ENCODE assay signal across 29 mouse cellular contexts in the genomic region with DNA sequence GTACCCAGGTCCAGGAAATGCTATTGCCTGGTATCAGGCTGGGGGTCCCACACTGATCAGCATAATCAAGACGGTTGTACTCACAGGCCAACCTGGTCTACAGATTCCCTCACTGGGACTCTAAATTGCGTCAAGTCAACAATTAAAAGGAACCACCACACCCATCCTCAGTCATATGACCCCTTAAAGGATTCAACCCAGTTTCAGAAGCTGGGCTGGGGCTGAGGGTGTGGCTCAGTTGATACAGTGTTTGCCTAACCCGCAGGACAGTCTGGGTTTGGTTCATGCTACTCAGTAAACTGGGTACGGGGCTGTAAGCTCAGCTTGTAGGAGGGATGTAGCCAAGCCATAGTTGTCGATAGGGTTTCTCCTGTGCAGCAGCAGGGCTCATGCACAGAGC. TPM values are rescaled to one million over a fixed set of nuclear protein-coding genes. Genes with fewer than 3 reads are reported as not detected.
DNase-seq lines count a peak whose midpoint lies in the region; ATAC-seq and TF ChIP-seq lines count a peak whose summit lies in the region.
"Had no signal": no experiment of that assay in that cellular context is flagged by ENCODE, and none has a peak within 500 bp of the region (broad histone marks: within the 10 kb centered on the region; RNA-seq: fewer than 3 reads in every experiment).

No protein-coding gene starts in this region.

- H3K4me3 ChIP-seq in intestine, postnatal 0 days (ENCODE audit: low read depth, low read length), result no peak overlapping the region
- H3K4me3 ChIP-seq in forebrain, embryonic 12.5 days (replicated peaks), result no peak overlapping the region
- H3K4me3 ChIP-seq in forebrain, embryonic 10.5 days, result no peak overlapping the region
- H3K4me3 ChIP-seq: embryonic facial prominence, embryonic 13.5 days; forebrain, embryonic 15.5 days; heart, embryonic 15.5 days; hindbrain, embryonic 13.5 days; limb, embryonic 10.5 days; liver, embryonic 15.5 days; lung, embryonic 15.5 days; stomach, embryonic 15.5 days had no signal

- TF ChIP-seq CTCF in intestine, postnatal 0 days (IDR thresholded peaks at IDR 0.05; ENCODE audit: low read depth), result no peak

- no peak overlapping the region for H3K9ac ChIP-seq in intestine, postnatal 0 days (ENCODE audit: low read depth, low read length)
- H3K9ac ChIP-seq in forebrain, embryonic 12.5 days, result no peak overlapping the region
- H3K9ac ChIP-seq: embryonic facial prominence, embryonic 13.5 days; forebrain, embryonic 15.5 days; heart, embryonic 15.5 days; hindbrain, embryonic 13.5 days; liver, embryonic 15.5 days; lung, embryonic 15.5 days; stomach, embryonic 15.5 days had no signal

- 0 out of 2 replicates have a peak, but pooled peaks have one; percentile 11 for ATAC-seq in intestine, postnatal 0 days
- no peak for ATAC-seq in forebrain, embryonic 12.5 days (ENCODE audit: low FRiP score)
- ATAC-seq: forebrain, embryonic 15.5 days had no signal

- no peaks in the 10 kb centered on the region for H3K9me3 ChIP-seq in intestine, postnatal 0 days (ENCODE audit: control insufficient read depth)
- H3K9me3 ChIP-seq in forebrain, embryonic 12.5 days, result no peaks in the 10 kb centered on the region
- no peaks in the 10 kb centered on the region for H3K9me3 ChIP-seq in forebrain, embryonic 10.5 days
- H3K9me3 ChIP-seq: embryonic facial prominence, embryonic 13.5 days; forebrain, embryonic 15.5 days; heart, embryonic 15.5 days; hindbrain, embryonic 13.5 days; limb, embryonic 10.5 days; liver, embryonic 15.5 days; lung, embryonic 15.5 days; stomach, embryonic 15.5 days had no signal

- WGBS in intestine, postnatal 0 days, result 39% methylated on average over 5 of the region's 5 CpGs
- 88% methylated on average over 5 of the region's 5 CpGs for WGBS in forebrain, embryonic 12.5 days
- WGBS in forebrain, embryonic 10.5 days, result 86% methylated on average over 5 of the region's 5 CpGs

- 0 out of 2 replicates have a peak, but pooled peaks cover 6% of the 10 kb centered on the region for H3K4me1 ChIP-seq in intestine, postnatal 0 days (replicated peaks; ENCODE audit: control insufficient read depth, insufficient read depth, low read length)
- H3K4me1 ChIP-seq in forebrain, embryonic 12.5 days, result no peaks in the 10 kb centered on the region
- peaks cover 12% of the 10 kb centered on the region; the same call in 1 of the 2 replicates for H3K4me1 ChIP-seq in forebrain, embryonic 10.5 days
- H3K4me1 ChIP-seq: embryonic facial prominence, embryonic 13.5 days; forebrain, embryonic 15.5 days; hindbrain, embryonic 13.5 days had no signal

- H3K27me3 ChIP-seq in intestine, postnatal 0 days (replicated peaks; ENCODE audit: control insufficient read depth, insufficient read depth, low read length), result no peaks in the 10 kb centered on the region
- no peaks in the 10 kb centered on the region for H3K27me3 ChIP-seq in splenic B cell, adult 2 months (ENCODE audit: control insufficient read depth, insufficient read depth, low read length, poor library complexity, severe bottlenecking)
- no peaks in the 10 kb centered on the region for H3K27me3 ChIP-seq in forebrain, embryonic 12.5 days
- no peaks in the 10 kb centered on the region for H3K27me3 ChIP-seq in forebrain, embryonic 10.5 days (ENCODE audit: poor library complexity, severe bottlenecking)
- H3K27me3 ChIP-seq: embryonic facial prominence, embryonic 13.5 days; forebrain, embryonic 15.5 days; heart, embryonic 15.5 days; hindbrain, embryonic 13.5 days; liver, embryonic 15.5 days; lung, embryonic 15.5 days; stomach, embryonic 15.5 days had no signal

- H3K27ac ChIP-seq in intestine, postnatal 0 days (ENCODE audit: low read depth, low read length), result no peak overlapping the region
- no peak overlapping the region for H3K27ac ChIP-seq in forebrain, embryonic 12.5 days
- no peak overlapping the region for H3K27ac ChIP-seq in forebrain, embryonic 10.5 days
- H3K27ac ChIP-seq: embryonic facial prominence, embryonic 13.5 days; forebrain, embryonic 15.5 days; heart, embryonic 15.5 days; hindbrain, embryonic 13.5 days; limb, embryonic 10.5 days; liver, embryonic 15.5 days; lung, embryonic 15.5 days; macrophage; stomach, embryonic 15.5 days had no signal

- no peaks in the 10 kb centered on the region; the same call in 1 of the 2 replicates for H3K36me3 ChIP-seq in intestine, postnatal 0 days (ENCODE audit: control insufficient read depth, insufficient read depth)
- peaks cover 36% of the 10 kb centered on the region for H3K36me3 ChIP-seq in splenic B cell, adult 2 months (ENCODE audit: control insufficient read depth, insufficient read depth, low read length, poor library complexity, severe bottlenecking)
- no peaks in the 10 kb centered on the region for H3K36me3 ChIP-seq in forebrain, embryonic 12.5 days (replicated peaks)
- H3K36me3 ChIP-seq in forebrain, embryonic 10.5 days (replicated peaks), result no peaks in the 10 kb centered on the region
- H3K36me3 ChIP-seq: embryonic facial prominence, embryonic 13.5 days; forebrain, embryonic 15.5 days; heart, embryonic 15.5 days; hindbrain, embryonic 13.5 days; limb, embryonic 10.5 days; liver, embryonic 15.5 days; lung, embryonic 15.5 days; stomach, embryonic 15.5 days had no signal

- peak; percentile 59 for DNase-seq in lung, postnatal 36 days
- no peak for DNase-seq in lung, postnatal 25 days (ENCODE audit: low spot score)
- peak; percentile 46 for DNase-seq in ZHBTc4 (ENCODE audit: low read depth, low spot score)
- DNase-seq in splenic B cell, adult 2 months (ENCODE audit: low read depth, low spot score), result peak; percentile 34
- DNase-seq in cerebellum, adult 18-20 months, result no peak
- no peak for DNase-seq in forebrain, embryonic 10.5 days (ENCODE audit: extremely low spot score, low spot score)
- DNase-seq: adrenal gland, postnatal 36 days; cerebellum, adult 11 months; cerebellum, postnatal 10 days; gastrocnemius, postnatal 10 days; heart, postnatal 36 days; kidney, postnatal 4 days; liver; right cerebral cortex, postnatal 14 days; spleen, adult 18-20 months; thymus, adult 18-20 months; thymus, postnatal 36 days had no signal

- H3K4me2 ChIP-seq in intestine, postnatal 0 days (replicated peaks; ENCODE audit: low read depth), result no peak overlapping the region
- H3K4me2 ChIP-seq in forebrain, embryonic 12.5 days, result no peak overlapping the region
- H3K4me2 ChIP-seq: embryonic facial prominence, embryonic 13.5 days; forebrain, embryonic 15.5 days; heart, embryonic 15.5 days; hindbrain, embryonic 13.5 days; liver, embryonic 15.5 days; lung, embryonic 15.5 days; midbrain, embryonic 11.5 days; stomach, embryonic 15.5 days had no signal

RNA-seq across cellular contexts. Expression of gene P2rx1, which starts 12.2 kb away (rescaled TPM):
- polyA plus RNA-seq in intestine, postnatal 0 days (2015; fragmentation: Nextera tagmentation; extraction: Ambion mirVana), result 3.4 and 4.1 TPM in 2 replicates
- polyA plus RNA-seq in forebrain, embryonic 12.5 days (2016; fragmentation: Nextera tagmentation; extraction: Ambion mirVana), result 0.52 and 0.74 TPM in 2 replicates
- 1.4 TPM in 2 replicates for polyA plus RNA-seq in forebrain, embryonic 10.5 days (2016; fragmentation: Nextera tagmentation; extraction: Ambion mirVana)

RNA-seq across cellular contexts. Expression of gene Atp2a3, which starts 25.8 kb away (rescaled TPM):
- 16.2 and 16.7 TPM in 2 replicates for polyA plus RNA-seq in intestine, postnatal 0 days (2015; fragmentation: Nextera tagmentation; extraction: Ambion mirVana)
- 0.60 and 0.68 TPM in 2 replicates for polyA plus RNA-seq in forebrain, embryonic 12.5 days (2016; fragmentation: Nextera tagmentation; extraction: Ambion mirVana)
- 1.2 and 1.6 TPM in 2 replicates for polyA plus RNA-seq in forebrain, embryonic 10.5 days (2016; fragmentation: Nextera tagmentation; extraction: Ambion mirVana)

RNA-seq across cellular contexts. Expression of gene Camkk1, which starts 32.1 kb away (rescaled TPM):
- 3.2 and 3.5 TPM in 2 replicates for polyA plus RNA-seq in intestine, postnatal 0 days (2015; fragmentation: Nextera tagmentation; extraction: Ambion mirVana)
- 9.0 and 9.7 TPM in 2 replicates for polyA plus RNA-seq in forebrain, embryonic 12.5 days (2016; fragmentation: Nextera tagmentation; extraction: Ambion mirVana)
- polyA plus RNA-seq in forebrain, embryonic 10.5 days (2016; fragmentation: Nextera tagmentation; extraction: Ambion mirVana), result 4.6 and 5.4 TPM in 2 replicates
- polyA plus RNA-seq: macrophage had no signal

Comparison
In these comparisons a context has a peak if more than half of its experiments do, and no peak if none do; other contexts are left out.
1. DNase-seq: peak in lung, postnatal 36 days (single experiment), ZHBTc4 (single experiment) and splenic B cell, adult 2 months (single experiment); none in lung, postnatal 25 days (single experiment), cerebellum, adult 18-20 months (0 of 2) and forebrain, embryonic 10.5 days (single experiment).